Mouse (Mus musculus) ES-E14 (cell line): Measurements from ENCODE around the gene Marcksl1. TPM values are rescaled to one million over a fixed set of nuclear protein-coding genes. Genes with fewer than 3 reads are reported as not detected.
"Not testable (repeated sequence)": the region's sequence is repeated elsewhere in the genome, so short reads cannot be mapped to it uniquely, and the experiment has no call there.

Experiments used
- DNase-seq: peaks from one replicate; pipeline ENCODE4 v3.0.0-alpha.2; 2013; ENCODE audit warnings: low read depth, low spot score
- H3K27ac ChIP-seq: 2 replicates; pipeline ENCODE4 v1.5.1; 2012; ENCODE audit warnings: low read depth, mild to moderate bottlenecking, low read length, moderate library complexity, mixed read lengths; ENCODE audit not compliant: poor library complexity, insufficient read depth, severe bottlenecking
- H3K36me3 ChIP-seq: 2 replicates; pipeline ENCODE4 v1.6.1; 2012; ENCODE audit warnings: mild to moderate bottlenecking, low read length, moderate library complexity, mixed read lengths; ENCODE audit not compliant: control insufficient read depth, poor library complexity, insufficient read depth, severe bottlenecking
- H3K4me1 ChIP-seq, 2 experiments: fragments of 150-350 bp in 1 of 2; sonication (generic) in 1 of 2; 2 replicates each; pipeline ENCODE4 v1.6.1; 2012; ENCODE audit warnings: low read length in 2 of 2, mild to moderate bottlenecking in 1 of 2, mixed read lengths in 1 of 2; ENCODE audit not compliant: control insufficient read depth in 2 of 2, insufficient read depth in 2 of 2, poor library complexity in 1 of 2
- H3K4me3 ChIP-seq, 2 experiments: fragments of 150-350 bp in 1 of 2; sonication (generic) in 1 of 2; 2 replicates each; pipeline ENCODE4 v1.5.1; 2012; ENCODE audit warnings: low read length in 2 of 2, low read depth in 1 of 2, mild to moderate bottlenecking in 1 of 2, mixed read lengths in 1 of 2; ENCODE audit not compliant: insufficient read depth in 1 of 2, poor library complexity in 1 of 2, severe bottlenecking in 1 of 2
- H3K9ac ChIP-seq: 2 replicates; pipeline ENCODE4 v1.6.1; 2012; ENCODE audit warnings: low read depth, mild to moderate bottlenecking, low read length, mixed read lengths; ENCODE audit not compliant: poor library complexity, insufficient read depth, severe bottlenecking
- H3K9me3 ChIP-seq: fragments of 150-350 bp; sonication (generic); 2 replicates; pipeline ENCODE4 v1.6.1; 2012; ENCODE audit warnings: low read depth, mild to moderate bottlenecking, low read length; ENCODE audit not compliant: control insufficient read depth, insufficient read depth
- CHD2 ChIP-seq: IDR thresholded peaks from 2 replicates; pipeline ENCODE4 v1.6.1; 2014; ENCODE audit warnings: mild to moderate bottlenecking, low read depth, low read length, inconsistent platforms
- HCFC1 ChIP-seq: IDR thresholded peaks from 2 replicates; pipeline ENCODE4 v1.6.1; 2012; ENCODE audit warnings: low read length, inconsistent platforms, borderline replicate concordance; ENCODE audit not compliant: insufficient read depth
- MAFK ChIP-seq: IDR thresholded peaks from 2 replicates; pipeline ENCODE4 v1.6.1; 2014; ENCODE audit warnings: mild to moderate bottlenecking, low read depth, low read length, inconsistent platforms; ENCODE audit not compliant: insufficient read depth
- ZC3H11A ChIP-seq: IDR thresholded peaks from 2 replicates; pipeline ENCODE4 v1.6.1; 2012; ENCODE audit warnings: low read depth, mild to moderate bottlenecking, inconsistent platforms, low read length, borderline replicate concordance
- ZNF384 ChIP-seq: IDR thresholded peaks from 2 replicates; pipeline ENCODE4 v1.6.1; 2012; ENCODE audit warnings: low read depth, low read length, inconsistent platforms
- in situ Hi-C, 2 experiments: fragments of 600-800 bp; cut with MboI; formaldehyde crosslinking; loops; one replicate each; pipeline ENCODE4 v1.15.1; 2025; ENCODE audit warnings: low sequenced_read_pairs in 2 of 2, inconsistent platforms in 1 of 2; ENCODE audit not compliant: unreplicated experiment in 2 of 2
- total RNA-seq: library from RNA; depleted of rRNA; stranded (reverse); fragments of 300-350 nt; gene quantifications from 2 replicates; pipeline ENCODE4 v1.2.3, GENCODE M21; 2012

Marcksl1 gene
- total RNA-seq, 1 experiment, result 233 TPM

GRCm38 (mm10) chr4:129525889-129526288 is 12.5 kb downstream of the Marcksl1 start:
- H3K4me1 ChIP-seq, result no peaks in the 10 kb centered on the region
- no peak overlapping the region for H3K9ac ChIP-seq
- in situ Hi-C loops, result no loop called here
- no peaks in the 10 kb centered on the region for H3K9me3 ChIP-seq
- peaks cover 39% of the 10 kb centered on the region for H3K36me3 ChIP-seq
- DNase-seq, result no peak
- no peak overlapping the region for H3K27ac ChIP-seq
- no peak overlapping the region for H3K4me3 ChIP-seq
- TF ChIP-seq CHD2 (no peak), HCFC1 (no peak), ZC3H11A (no peak), ZNF384 (no peak), MAFK (no peak)

GRCm38 (mm10) chr4:129528901-129529300 is 15.5 kb downstream of the Marcksl1 start:
- H3K4me3 ChIP-seq, H3K4me1 ChIP-seq, H3K9me3 ChIP-seq, DNase-seq, in situ Hi-C loops, H3K9ac ChIP-seq, H3K27ac ChIP-seq: not testable (repeated sequence)
- H3K36me3 ChIP-seq, result peaks cover 26% of the 10 kb centered on the region

DNA sequence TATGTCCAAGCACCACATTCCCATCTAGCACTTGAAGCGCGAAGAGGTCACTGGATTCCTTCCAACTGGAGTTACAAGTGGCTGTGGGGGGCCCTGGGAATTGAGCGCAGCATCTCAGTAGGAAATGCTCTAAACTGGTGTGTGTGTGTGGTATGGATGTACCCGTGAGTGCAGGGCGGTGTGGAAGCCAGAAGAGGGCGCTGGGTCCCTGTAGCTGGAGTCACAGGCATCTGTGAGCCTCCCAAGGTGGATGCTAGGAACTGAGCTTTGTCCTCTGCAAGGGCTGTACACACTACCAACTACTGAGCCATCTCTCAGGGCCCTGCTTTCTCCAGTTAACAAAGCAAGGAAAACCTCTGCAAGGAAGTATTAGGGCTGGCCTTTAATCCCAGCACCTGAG is 26.6 kb downstream of the Marcksl1 start:
- peak overlapping the region in 1 of 2 experiments; percentile 26; a peak in 1 of 4 replicates for H3K4me3 ChIP-seq
- peaks cover 4% of the 10 kb centered on the region in 2 experiments; a peak in 2 of 4 replicates for H3K4me1 ChIP-seq
- peak; percentile 65 for DNase-seq
- in situ Hi-C loops, result no loop called here
- no peaks in the 10 kb centered on the region for H3K9me3 ChIP-seq
- no peak overlapping the region for H3K27ac ChIP-seq
- H3K9ac ChIP-seq, result peak overlapping the region; percentile 34; the same call in 1 of the 2 replicates
- peaks cover 18% of the 10 kb centered on the region; the same call in 1 of the 2 replicates for H3K36me3 ChIP-seq
- no peak for TF ChIP-seq ZNF384
- TF ChIP-seq CHD2, result no peak
- no peak for TF ChIP-seq HCFC1
- TF ChIP-seq MAFK, result no peak
- peak; percentile 31; the same call in 1 of the 2 replicates for TF ChIP-seq ZC3H11A

GRCm38 (mm10) chr4:129541868-129542591 is 28.6 kb downstream of the Marcksl1 start:
- no peaks in the 10 kb centered on the region for H3K9me3 ChIP-seq
- H3K36me3 ChIP-seq, result peaks cover 10% of the 10 kb centered on the region; the same call in 1 of the 2 replicates
- peak; percentile 59; the same call in 1 of the 2 replicates for TF ChIP-seq CHD2
- 0 out of 2 replicates have a peak, but pooled peaks have one; percentile 6 for TF ChIP-seq ZNF384
- TF ChIP-seq ZC3H11A, result no peak
- no peak for TF ChIP-seq MAFK
- no peak for TF ChIP-seq HCFC1
- peak overlapping the region; percentile 80 for H3K9ac ChIP-seq
- H3K4me3 ChIP-seq, result peak overlapping the region; percentile 75 to 94
- peaks cover 4% of the 10 kb centered on the region in 2 experiments; a peak in 2 of 4 replicates for H3K4me1 ChIP-seq
- peak overlapping the region; percentile 59 for H3K27ac ChIP-seq
- in situ Hi-C loops, result no loop called here
- DNase-seq, result peak; percentile 75
